Mouse (Mus musculus): Measurements from ENCODE around the gene Stoml1.

Gene Stoml1

DNA sequence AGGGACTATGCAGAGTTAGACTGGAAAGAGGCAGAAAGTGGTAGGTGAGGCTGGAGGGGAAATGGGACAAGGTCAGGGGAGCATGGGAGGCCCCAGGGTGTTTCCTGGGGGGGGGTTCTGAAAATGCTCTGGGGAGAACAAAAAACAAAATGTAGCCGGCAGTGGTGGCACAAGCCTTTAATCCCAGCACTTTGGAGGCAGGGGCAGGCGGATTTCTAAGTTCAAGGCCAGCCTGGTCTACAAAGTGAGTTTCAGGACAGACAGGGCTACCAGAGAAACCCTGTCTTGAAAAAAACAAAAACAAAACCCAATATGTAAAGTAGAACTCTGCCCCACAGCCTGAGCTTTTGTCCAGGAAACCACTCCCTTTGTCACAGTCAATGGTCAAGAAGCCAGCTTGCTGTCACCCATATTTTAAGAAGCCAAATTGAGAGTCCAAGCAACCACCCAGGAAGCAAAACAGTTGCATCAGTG, 19.1 kb downstream of the Stoml1 start:
- in situ Hi-C loops (cut with MboI, MseI), result no loop called here

DNA sequence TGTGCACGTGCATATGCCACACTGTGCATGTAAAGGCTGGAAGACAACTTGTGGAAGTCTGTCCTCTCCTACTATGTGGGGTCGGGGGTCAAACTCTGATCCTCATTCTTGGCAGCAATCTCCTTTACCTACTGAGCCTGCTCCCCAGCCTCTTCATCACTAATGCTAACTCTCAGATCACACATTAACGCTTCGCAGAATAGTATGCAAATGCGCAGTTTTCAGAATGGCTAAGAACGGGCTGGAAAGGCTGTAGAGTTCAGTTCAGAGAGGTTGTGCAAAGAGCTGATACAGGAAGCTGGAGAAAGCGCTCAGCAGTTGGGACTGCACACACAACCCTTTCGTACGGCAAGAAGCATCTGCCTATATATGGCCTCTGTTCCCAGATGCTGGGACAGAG, 19.9 kb downstream of the Stoml1 start:
- in situ Hi-C loops (cut with MboI, MseI), result no loop called here

DNA sequence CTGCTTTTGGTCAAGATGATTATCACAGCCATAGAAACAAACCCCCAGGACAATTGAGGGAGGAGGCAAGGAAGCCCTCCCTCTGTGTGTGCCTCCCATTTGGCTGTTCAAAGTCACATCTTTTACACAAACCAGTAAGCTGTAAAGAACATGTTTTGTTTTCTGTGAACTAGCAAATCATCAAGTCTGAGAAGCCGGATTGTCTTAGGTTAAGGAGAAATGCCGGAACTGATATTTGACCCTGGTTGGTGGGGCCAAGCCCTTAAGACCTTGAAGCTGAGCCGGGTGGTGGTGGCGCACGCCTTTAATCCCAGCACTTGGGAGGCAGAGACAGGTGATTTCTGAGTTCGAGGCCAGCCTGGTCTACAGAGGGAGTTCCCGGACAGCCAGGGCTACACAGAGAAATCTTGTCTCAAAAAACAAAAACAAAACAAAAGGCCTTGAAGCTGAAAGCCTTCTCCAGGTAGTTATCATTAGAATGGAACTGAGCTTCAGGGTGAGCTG, 21.2 kb downstream of the Stoml1 start:
- in situ Hi-C loops (cut with MboI, MseI), result no loop called here

- in situ Hi-C loops (cut with MboI, MseI), result no loop called here
Measured at GRCm38 (mm10) chr9:58274626-58275025, 21.7 kb downstream of the Stoml1 start.

DNA sequence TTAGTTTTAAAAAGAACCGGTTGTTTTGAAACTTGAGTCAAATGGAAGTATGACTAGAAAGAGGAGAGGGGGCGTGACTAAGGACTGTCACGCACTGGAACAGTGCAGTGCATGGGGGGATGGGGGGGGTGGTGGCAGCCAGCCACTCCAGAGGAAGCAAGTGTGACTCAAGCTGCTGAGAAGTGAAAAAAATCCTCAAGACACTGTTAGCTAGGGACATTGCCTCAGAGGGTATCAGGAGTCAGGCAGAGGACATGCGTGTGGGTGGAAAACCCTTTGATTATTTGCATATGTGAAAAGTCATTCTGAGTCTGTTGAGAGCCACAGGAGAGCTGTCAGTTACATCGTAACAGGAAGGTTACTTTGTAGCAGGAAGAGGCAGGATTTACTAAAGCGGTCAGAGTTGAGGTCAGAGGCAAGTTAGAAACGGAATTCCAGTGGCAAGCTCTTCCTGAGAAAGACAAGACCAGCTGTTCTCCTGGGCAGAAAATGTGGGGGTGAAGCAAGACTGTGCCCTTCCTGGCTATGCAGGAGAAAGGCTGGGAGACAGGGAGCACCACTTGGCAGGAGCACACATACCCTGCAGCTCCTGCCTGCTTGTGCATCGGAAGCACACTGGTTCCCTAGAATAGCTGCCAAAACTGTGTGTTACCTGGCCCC, 22.3 kb downstream of the Stoml1 start:
- in situ Hi-C loops (cut with MboI, MseI), result no loop called here

DNA sequence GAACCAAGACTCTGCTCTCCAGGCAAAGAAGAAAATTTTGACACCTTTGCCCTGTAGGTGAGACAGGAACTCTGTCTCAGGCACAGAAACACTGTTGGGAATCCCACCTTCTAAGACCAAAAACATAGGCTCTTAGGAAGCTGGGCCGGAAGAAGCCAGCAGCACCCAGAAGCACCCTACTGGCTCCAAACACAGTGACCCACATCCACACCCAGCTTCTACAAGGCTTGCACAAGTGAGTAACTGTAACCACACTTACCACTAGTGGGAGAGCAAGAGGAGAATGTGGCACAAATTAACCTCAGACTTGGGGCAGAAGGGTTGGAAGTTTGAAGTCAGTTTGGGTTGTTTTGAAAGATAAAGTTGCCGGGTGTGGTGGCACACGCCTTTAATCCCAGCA, 22.8 kb downstream of the Stoml1 start:
- in situ Hi-C loops (cut with MboI, MseI), result no loop called here

- in situ Hi-C loops (cut with MboI, MseI), result no loop called here
Measured at GRCm38 (mm10) chr9:58276346-58276745, 23.4 kb downstream of the Stoml1 start.

GRCm38 (mm10) chr9:58278313-58278712, 25.3 kb downstream of the Stoml1 start:
- in situ Hi-C loops (cut with MboI, MseI), result no loop called here

DNA sequence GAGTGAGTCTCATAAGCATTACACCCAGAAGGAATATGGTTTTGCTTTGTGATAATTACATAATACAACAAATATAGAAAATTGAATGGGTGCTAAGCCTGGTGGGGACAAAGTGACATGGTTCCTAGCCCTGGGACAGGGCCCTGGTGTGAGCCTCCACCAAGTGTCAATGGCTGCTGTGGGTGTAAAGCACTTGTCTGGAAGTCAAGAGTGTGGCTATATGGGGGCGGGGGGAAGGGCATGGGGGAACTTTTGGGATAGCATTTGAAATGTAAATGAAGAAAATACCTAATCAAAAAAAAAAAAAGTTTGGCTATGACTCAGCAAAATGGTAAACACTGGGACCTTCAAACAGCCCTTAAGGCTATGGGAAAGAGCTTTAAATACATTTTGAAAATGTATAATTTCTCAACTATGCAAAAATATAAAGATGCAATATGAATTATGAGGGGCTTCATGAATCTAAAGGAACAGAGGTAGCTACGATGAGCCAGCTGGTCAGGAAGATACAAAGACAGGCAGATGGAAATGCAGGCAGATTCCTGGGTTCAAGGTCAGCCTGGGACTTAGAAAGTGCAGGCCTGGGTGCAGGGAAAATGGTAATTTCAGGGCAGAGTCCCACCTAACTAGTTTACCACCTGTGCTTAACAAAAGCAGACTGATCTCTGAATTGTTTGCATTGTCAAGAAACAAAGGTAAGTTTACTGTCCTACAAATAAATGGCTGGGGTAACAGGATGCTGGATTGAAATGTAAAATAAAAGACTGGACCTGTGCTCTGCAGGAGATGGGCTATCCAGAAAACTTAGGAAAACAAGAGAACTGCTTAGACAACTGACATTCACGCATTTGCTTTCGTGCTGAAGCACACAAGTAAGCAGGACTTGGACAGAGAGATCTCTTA, 26.1 kb downstream of the Stoml1 start:
- in situ Hi-C loops (cut with MboI, MseI), result no loop called here

GRCm38 (mm10) chr9:58279780-58280179, 26.8 kb downstream of the Stoml1 start:
- in situ Hi-C loops (cut with MboI, MseI), result loop anchor here (5.0 kb wide), 1 partner anchor 47 kb away; no protein-coding TSS in a partner anchor

DNA sequence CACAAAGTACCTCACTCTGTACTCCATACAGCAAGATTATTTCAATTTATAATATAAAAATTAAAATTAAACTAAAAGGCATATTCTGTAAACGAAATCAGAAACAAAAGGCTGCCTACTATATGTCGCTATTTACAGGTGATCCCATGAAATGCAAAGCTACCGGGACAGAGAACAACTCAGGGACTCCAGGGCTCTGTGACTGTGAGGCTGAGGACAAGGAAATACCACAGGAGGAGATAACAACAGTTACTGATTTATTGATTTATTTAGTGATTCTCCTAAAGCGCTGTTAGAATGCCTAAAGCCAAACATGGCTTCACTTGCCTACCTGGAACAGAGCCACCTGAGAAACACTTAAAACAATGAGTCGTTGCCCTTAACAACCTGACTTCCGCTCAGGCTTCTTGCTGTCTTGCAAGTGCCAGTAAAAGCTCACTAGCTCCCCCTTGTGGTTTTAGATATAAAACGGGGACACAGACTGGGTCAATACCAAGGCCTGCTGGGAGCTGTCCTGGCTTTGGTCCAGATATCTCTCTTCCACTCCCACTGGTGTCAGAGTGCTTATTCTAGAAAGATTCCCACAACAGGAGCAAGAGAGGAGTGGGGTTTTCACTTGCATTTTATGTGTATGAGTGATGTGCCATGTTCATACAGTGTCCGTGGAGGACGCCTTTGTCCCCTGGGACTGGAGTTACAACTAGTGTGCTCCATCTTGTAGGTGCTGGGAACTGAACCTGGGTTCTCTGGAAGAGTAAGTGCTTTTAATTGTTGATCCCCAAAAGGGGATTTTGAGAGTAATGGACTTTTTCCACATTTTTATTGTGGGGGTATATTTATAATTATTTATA, 27.5 kb downstream of the Stoml1 start:
- in situ Hi-C loops (cut with MboI, MseI), result loop anchor here (5.0 kb wide), 1 partner anchor 48 kb away; no protein-coding TSS in a partner anchor

DNA sequence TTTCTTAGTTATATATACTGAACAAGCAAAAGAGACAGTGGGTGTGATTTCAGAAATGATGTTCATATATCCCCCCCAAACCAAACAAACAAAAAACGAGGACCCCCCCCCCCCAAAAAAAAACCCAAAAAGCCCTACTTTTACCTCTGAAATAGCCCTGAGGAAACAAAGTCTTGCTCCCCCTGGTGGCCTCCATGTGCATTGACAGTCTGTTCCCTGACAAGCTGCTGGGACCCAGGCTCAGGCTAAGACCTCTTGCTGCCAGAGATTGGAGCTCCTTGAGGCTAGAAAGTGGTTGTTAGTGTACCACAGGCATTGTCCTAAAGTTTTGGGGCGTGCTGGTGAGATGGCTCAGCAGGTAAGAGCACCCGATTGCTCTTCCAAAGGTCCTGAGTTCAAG, 28.6 kb downstream of the Stoml1 start:
- in situ Hi-C loops (cut with MboI, MseI), result loop anchor here (5.0 kb wide), 1 partner anchor 49 kb away; no protein-coding TSS in a partner anchor

DNA sequence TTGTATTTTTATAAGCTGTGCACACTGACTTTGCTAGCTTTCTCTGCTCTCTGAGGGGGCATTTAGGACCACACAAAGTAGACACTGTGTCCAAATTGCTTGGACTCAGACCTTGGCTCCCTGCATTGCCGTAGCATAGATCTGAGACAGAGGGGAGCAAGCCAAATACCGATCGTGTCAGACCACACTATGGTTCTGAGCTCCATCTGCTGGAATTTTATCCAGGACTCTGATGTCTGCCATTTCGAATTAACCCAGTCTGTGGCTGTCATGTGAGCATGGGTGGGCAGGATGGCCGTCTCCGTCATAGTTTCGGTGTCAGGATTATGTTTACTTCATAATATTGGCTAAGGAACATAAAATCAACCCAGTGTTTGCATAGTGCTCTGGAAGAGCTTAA, 30.5 kb downstream of the Stoml1 start:
- in situ Hi-C loops (cut with MboI, MseI), result loop anchor here (5.0 kb wide), 1 partner anchor 51 kb away; no protein-coding TSS in a partner anchor

- in situ Hi-C loops (cut with MboI, MseI), result no loop called here
Measured at GRCm38 (mm10) chr9:58289090-58289489, 36.1 kb downstream of the Stoml1 start.

- in situ Hi-C loops (cut with MboI, MseI), result no loop called here
Measured at GRCm38 (mm10) chr9:58289901-58290300, 36.9 kb downstream of the Stoml1 start.

GRCm38 (mm10) chr9:58294527-58294926, 41.6 kb downstream of the Stoml1 start:
- in situ Hi-C loops (cut with MboI, MseI), result no loop called here

- in situ Hi-C loops (cut with MboI, MseI), result no loop called here
Measured at GRCm38 (mm10) chr9:58295345-58295744, 42.4 kb downstream of the Stoml1 start.

GRCm38 (mm10) chr9:58295766-58296361, 42.9 kb downstream of the Stoml1 start:
- in situ Hi-C loops (cut with MboI, MseI), result no loop called here

DNA sequence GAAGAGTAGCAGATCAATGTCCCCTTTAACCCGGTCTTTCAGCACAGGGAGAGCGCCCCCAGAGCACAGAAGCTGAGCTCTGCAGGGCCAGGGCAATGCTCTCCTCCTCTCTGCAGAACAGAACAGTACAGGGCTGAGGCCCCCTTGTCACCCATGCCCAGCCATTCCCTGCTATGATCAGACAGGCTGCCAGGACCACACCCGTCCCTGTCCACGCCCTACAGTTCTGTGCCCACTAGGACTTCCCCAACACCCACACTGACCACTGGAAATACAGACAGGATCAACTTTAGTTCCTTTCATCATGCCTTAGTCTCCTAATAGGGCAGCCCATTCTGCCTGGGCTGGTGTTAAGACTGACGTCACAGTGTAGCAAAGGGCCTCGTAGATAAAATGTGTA, 44.1 kb downstream of the Stoml1 start:
- in situ Hi-C loops (cut with MboI, MseI), result no loop called here

- in situ Hi-C loops (cut with MboI, MseI), result no loop called here
Measured at GRCm38 (mm10) chr9:58297961-58298477, 45.1 kb downstream of the Stoml1 start.

DNA sequence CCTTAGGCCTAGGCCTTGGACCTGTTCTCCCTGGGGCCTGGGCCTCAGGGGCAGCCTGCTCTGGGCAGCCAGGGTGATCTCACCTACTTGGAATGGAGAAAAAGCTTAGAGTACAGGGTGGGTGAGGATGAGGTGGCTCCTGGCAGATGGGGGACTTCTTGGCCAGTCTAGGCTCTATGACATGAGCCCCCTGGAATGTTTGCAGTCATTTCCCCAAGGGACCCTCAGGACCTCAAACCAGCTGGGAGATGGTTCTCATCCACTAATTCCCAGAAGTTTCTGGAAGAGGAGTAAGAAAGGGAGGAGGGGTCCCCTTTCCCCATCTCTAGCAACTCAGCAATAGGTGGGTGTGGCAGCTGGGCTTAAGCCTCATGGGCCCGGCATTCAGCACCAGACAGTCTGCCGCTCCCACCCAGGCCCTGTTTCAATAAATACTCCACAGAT, 46.4 kb downstream of the Stoml1 start:
- in situ Hi-C loops (cut with MboI, MseI), result no loop called here
